ENCODE assay signal across 9 mouse cellular contexts in the genomic region with DNA sequence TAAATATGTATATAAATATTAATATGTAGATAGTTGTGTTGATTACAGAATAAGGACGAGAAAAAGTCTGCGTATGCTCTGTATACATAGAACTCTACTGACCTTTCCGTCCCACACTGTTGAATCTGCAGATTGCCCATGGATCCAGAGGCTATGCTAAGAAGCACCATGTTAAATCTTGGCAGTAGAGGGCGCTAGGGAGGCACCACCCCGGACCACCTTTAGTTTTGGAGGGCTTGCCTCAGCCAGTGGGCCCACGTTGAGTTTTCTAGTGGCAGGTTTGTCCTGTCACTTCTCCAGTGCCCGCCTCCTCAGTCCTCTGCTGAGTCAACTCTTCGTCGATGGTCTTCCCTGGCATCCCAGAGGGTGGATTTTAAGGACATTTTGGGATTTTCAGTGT. TPM values are rescaled to one million over a fixed set of nuclear protein-coding genes. Genes with fewer than 3 reads are reported as not detected.
DNase-seq lines count a peak whose midpoint lies in the region; TF ChIP-seq lines count a peak whose summit lies in the region.
"Had no signal": no experiment of that assay in that cellular context is flagged by ENCODE, and none has a peak within 500 bp of the region (broad histone marks: within the 10 kb centered on the region; RNA-seq: fewer than 3 reads in every experiment).

No protein-coding gene starts in this region.

- DNase-seq in left cerebral cortex, adult 2 months (ENCODE audit: extremely low spot score in 1 of 2, low spot score in 2 of 2), result no peak
- DNase-seq in left cerebral cortex, adult 11 months (ENCODE audit: low spot score), result no peak
- DNase-seq in R1 (ENCODE audit: low read depth, low spot score), result peak; percentile 78
- DNase-seq in layer of hippocampus, adult 18-20 months (ENCODE audit: low spot score in 2 of 2), result no peak
- DNase-seq in right cerebral cortex, adult 2 months (ENCODE audit: low spot score in 2 of 2), result no peak
- DNase-seq: adrenal gland, adult 8-10 months had no signal

- H3K4me3 ChIP-seq in left cerebral cortex, adult 2 months, result no peak overlapping the region
- no peak overlapping the region for H3K4me3 ChIP-seq in E14TG2a.4 (replicated peaks; ENCODE audit: low read length)
- no peak overlapping the region for H3K4me3 ChIP-seq in olfactory bulb, adult 2 months (ENCODE audit: insufficient read depth, low read depth, low read length)
- H3K4me3 ChIP-seq: hindbrain, embryonic 10.5 days had no signal

- peaks cover 17% of the 10 kb centered on the region for H3K9me3 ChIP-seq in E14TG2a.4 (ENCODE audit: low read length)
- H3K9me3 ChIP-seq: hindbrain, embryonic 10.5 days had no signal

- no peaks in the 10 kb centered on the region for H3K27me3 ChIP-seq in E14TG2a.4 (ENCODE audit: insufficient read depth, low read length)

- 63% methylated on average over 9 of the region's 9 CpGs for WGBS in olfactory bulb, adult 2 months

- H3K27ac ChIP-seq in left cerebral cortex, adult 2 months, result no peak overlapping the region
- no peak overlapping the region for H3K27ac ChIP-seq in olfactory bulb, adult 2 months (ENCODE audit: insufficient read depth, low read depth, low read length)
- H3K27ac ChIP-seq: hindbrain, embryonic 10.5 days had no signal

- no peaks in the 10 kb centered on the region for H3K4me1 ChIP-seq in E14TG2a.4 (replicated peaks; ENCODE audit: low read depth, low read length)
- H3K4me1 ChIP-seq in olfactory bulb, adult 2 months (ENCODE audit: control insufficient read depth, insufficient read depth, low read length), result peaks cover 8% of the 10 kb centered on the region
- H3K4me1 ChIP-seq: hindbrain, embryonic 10.5 days had no signal

- intact Hi-C loops in left cerebral cortex, adult 2 months (cut with DNase I), result no loop called here

- TF ChIP-seq POLR2A in olfactory bulb, adult 2 months (IDR thresholded peaks at IDR 0.05; ENCODE audit: insufficient read depth, low read depth, low read length), result no peak

- TF ChIP-seq CTCF in left cerebral cortex, adult 2 months (IDR thresholded peaks at IDR 0.05), result peak; percentile 44
- TF ChIP-seq CTCF in E14TG2a.4 (conservative IDR thresholded peaks at IDR 0.05; ENCODE audit: low read length), result peak; percentile 81
- peak; percentile 26; the same call in 1 of the 2 replicates for TF ChIP-seq CTCF in olfactory bulb, adult 2 months (IDR thresholded peaks at IDR 0.05; ENCODE audit: insufficient read depth, low read depth, low read length)

- no peaks in the 10 kb centered on the region for H3K36me3 ChIP-seq in E14TG2a.4 (ENCODE audit: insufficient read depth, low read length)
- H3K36me3 ChIP-seq: hindbrain, embryonic 10.5 days had no signal

RNA-seq across cellular contexts. Expression of gene Fam20b, which starts 11.9 kb away (rescaled TPM):
- 10 to 100 TPM; 74.0 to 78.6 TPM for total RNA-seq in left cerebral cortex, adult 2 months (2021)
- polyA plus RNA-seq in olfactory bulb, adult 2 months (2012; ENCODE audit: insufficient read depth, insufficient read length, low replicate concordance, missing spikeins), result 104 TPM in 1 of 2 replicates, not detected in the other
- 10 to 100 TPM; 82.7 to 83.8 TPM for total RNA-seq in layer of hippocampus, adult 18-20 months (2021)

RNA-seq across cellular contexts. Expression of gene Tor3a, which starts 56.6 kb away (rescaled TPM):
- 1 to 10 TPM; 7.3 to 7.9 TPM for total RNA-seq in left cerebral cortex, adult 2 months (2021)
- not detected in 2 replicates for polyA plus RNA-seq in olfactory bulb, adult 2 months (2012; ENCODE audit: insufficient read depth, insufficient read length, low replicate concordance, missing spikeins)
- 1 to 10 TPM; 7.1 to 7.6 TPM for total RNA-seq in layer of hippocampus, adult 18-20 months (2021)

Comparison
In these comparisons a context has a peak if more than half of its experiments do, and no peak if none do; other contexts are left out.
1. CTCF ChIP-seq: peak in every context shown above with its lines; median percentile 81 in E14TG2a.4; 44 in left cerebral cortex, adult 2 months; 26 in olfactory bulb, adult 2 months.